Mouse (Mus musculus) CD4-positive naive resting alpha-beta T cell, adult 76 days (primary cell): ENCODE measurements around the gene Apbb1ip. TPM values are rescaled to one million over a fixed set of nuclear protein-coding genes. Genes with fewer than 3 reads are reported as not detected.

Experiments
- total RNA-seq: library from RNA; stranded (reverse); gene quantifications from one replicate; pipeline ENCODE4 v1.2.4, GENCODE M21; 2023

The Apbb1ip gene
- total RNA-seq = 205 TPM

GRCm38 (mm10) chr2:22773549-22774180 is at the start of gene Apbb1ip:
Gene Apbb1ip, plus strand, starts transcription at chr2:22774094.

GRCm38 (mm10) chr2:22895282-22896273 is 121.7 kb downstream of the Apbb1ip start, which contains the start of gene Pdss1:
Gene Pdss1, plus strand, starts transcription at chr2:22895522.

Other genes with a start within 250 kb of the Apbb1ip start
- not detected for gene Gad2, start 151.9 kb upstream of the Apbb1ip start, total RNA-seq
- 17.6 TPM for gene Pdss1, start 121.4 kb downstream of the Apbb1ip start, total RNA-seq